Mouse (Mus musculus) neural tube, embryonic 14.5 days (tissue): ENCODE measurements around the gene Mamdc4. TPM values are rescaled to one million over a fixed set of nuclear protein-coding genes. Genes with fewer than 3 reads are reported as not detected.
A peak's percentile ranks its signal among the peaks of the same experiment; 100 is the strongest.
"Not testable (repeated sequence)": the region's sequence is repeated elsewhere in the genome, so short reads cannot be mapped to it uniquely, and the experiment has no call there.

Experiments
- ATAC-seq: fragments of 200-750 bp; cut with Nextera tagmentation; 2 replicates; pipeline ENCODE4 v1.8.0; 2017; ENCODE audit warnings: low read depth, mild to moderate bottlenecking, moderate TSS enrichment, moderate library complexity
- H3K27ac ChIP-seq: fragments of 300-500 bp; sonication (generic); 2 replicates; pipeline ENCODE4 v1.5.1; 2014; ENCODE audit warnings: low read depth, mild to moderate bottlenecking, control low read depth, low read length, moderate library complexity, mixed read lengths
- H3K27me3 ChIP-seq: fragments of 300-500 bp; sonication (generic); 2 replicates; pipeline ENCODE4 v1.6.1; 2014; ENCODE audit warnings: low read length; ENCODE audit not compliant: control insufficient read depth, insufficient read depth
- H3K36me3 ChIP-seq: fragments of 300-500 bp; sonication (generic); 2 replicates; pipeline ENCODE4 v1.6.1; 2014; ENCODE audit warnings: low read length, mixed read lengths; ENCODE audit not compliant: control insufficient read depth, insufficient read depth
- H3K4me1 ChIP-seq: fragments of 300-500 bp; sonication (generic); 2 replicates; pipeline ENCODE4 v1.6.1; 2014; ENCODE audit warnings: low read length; ENCODE audit not compliant: control insufficient read depth, insufficient read depth
- H3K4me2 ChIP-seq: fragments of 300-500 bp; sonication (generic); 2 replicates; pipeline ENCODE4 v1.6.1; 2014; ENCODE audit warnings: mild to moderate bottlenecking, low read depth, low read length, control low read depth
- H3K4me3 ChIP-seq: fragments of 300-500 bp; sonication (generic); 2 replicates; pipeline ENCODE4 v1.5.1; 2014; ENCODE audit warnings: low read depth, low read length, control low read depth, mixed read lengths
- H3K9ac ChIP-seq: fragments of 300-500 bp; sonication (generic); replicated peaks from 2 replicates; pipeline ENCODE4 v1.6.1; 2014; ENCODE audit warnings: low read depth, mild to moderate bottlenecking, control low read depth, low read length, mixed read lengths
- H3K9me3 ChIP-seq: fragments of 300-500 bp; sonication (generic); 2 replicates; pipeline ENCODE4 v1.6.1; 2016; ENCODE audit warnings: low read length; ENCODE audit not compliant: control insufficient read depth
- WGBS: fragments of 180-500 bp; shearing (Covaris S2); extraction: QIAGEN DNeasy Blood & Tissue Kit; methylation state at CpG from one replicate; pipeline ENCODE4 v1.1.7; 2014; 5-methylcytosine and 5-hydroxymethylcytosine counted together
- polyA plus RNA-seq: library from polyadenylated mRNA; unstranded; fragments of >200 nt; fragmentation: Nextera tagmentation; extraction: Ambion mirVana; gene quantifications from 2 replicates; pipeline ENCODE4 v1.2.1, GENCODE M21; 2014

The Mamdc4 gene
- polyA plus RNA-seq, 1 experiment from 2014 or later, result 2.3 TPM

- peak overlapping the region; percentile 71 for H3K27ac ChIP-seq
- WGBS, result under 1% methylated on average over 24 of the region's 24 CpGs
- no peaks in the 10 kb centered on the region for H3K27me3 ChIP-seq
- peaks cover 22% of the 10 kb centered on the region for H3K4me1 ChIP-seq
- H3K9me3 ChIP-seq, result no peaks in the 10 kb centered on the region
- H3K9ac ChIP-seq, result peak overlapping the region; percentile 70
- peak overlapping the region; percentile 68 for H3K4me3 ChIP-seq
- ATAC-seq, result peak; percentile 33; the same call in 1 of the 2 replicates
- H3K36me3 ChIP-seq, result peaks cover 31% of the 10 kb centered on the region
- peak overlapping the region; percentile 87 for H3K4me2 ChIP-seq
Measured at GRCm38 (mm10) chr2:25557964-25558360, 16.7 kb downstream of the Mamdc4 start.

- H3K4me1 ChIP-seq, result peaks cover 22% of the 10 kb centered on the region
- peak within 1 kb of the TSS; percentile 70 for H3K9ac ChIP-seq
- H3K27ac ChIP-seq, result peak within 1 kb of the TSS; percentile 78
- no peaks in the 10 kb centered on the region for H3K27me3 ChIP-seq
- WGBS, result under 1% methylated on average over 58 of the region's 61 CpGs
- H3K9me3 ChIP-seq, result no peaks in the 10 kb centered on the region
- H3K4me3 ChIP-seq, result peak within 1 kb of the TSS; percentile 68
- peak; percentile 99 for ATAC-seq
- H3K4me2 ChIP-seq, result peak within 1 kb of the TSS; percentile 87
- peaks cover 26% of the 10 kb centered on the region for H3K36me3 ChIP-seq
Measured at GRCm38 (mm10) chr2:25557221-25557963, 17.3 kb downstream of the Mamdc4 start, which contains the start of gene Edf1. Gene Edf1, plus strand, starts transcription at chr2:25557847.

GRCm38 (mm10) chr2:25556296-25556695, 18.3 kb downstream of the Mamdc4 start:
- Histone ChIP-seq H3K4me1 (peaks cover 22% of the 10 kb centered on the region), H3K27me3 (no peaks in the 10 kb centered on the region), H3K4me2 (no peak overlapping the region), H3K9me3 (no peaks in the 10 kb centered on the region), H3K9ac (no peak overlapping the region), H3K4me3 (no peak overlapping the region), H3K36me3 (peaks cover 15% of the 10 kb centered on the region), H3K27ac (no peak overlapping the region)
- WGBS, result 59% methylated on average over 1 of the region's 1 CpGs
- ATAC-seq, result no peak

GRCm38 (mm10) chr2:25555479-25555878, 19.2 kb downstream of the Mamdc4 start:
- H3K27ac ChIP-seq, ATAC-seq, H3K4me3 ChIP-seq, H3K36me3 ChIP-seq, H3K9me3 ChIP-seq, H3K9ac ChIP-seq, H3K4me2 ChIP-seq, H3K27me3 ChIP-seq: not testable (repeated sequence)
- peaks cover 22% of the 10 kb centered on the region for H3K4me1 ChIP-seq
- WGBS, result 50% methylated on average over 2 of the region's 2 CpGs

GRCm38 (mm10) chr2:25553171-25553786, 21.4 kb downstream of the Mamdc4 start:
- not testable (repeated sequence) for H3K9ac ChIP-seq, H3K4me3 ChIP-seq, H3K4me2 ChIP-seq, H3K27me3 ChIP-seq, ATAC-seq, H3K9me3 ChIP-seq, H3K27ac ChIP-seq, H3K36me3 ChIP-seq
- peaks cover 11% of the 10 kb centered on the region for H3K4me1 ChIP-seq
- WGBS, result 90% methylated on average over 4 of the region's 4 CpGs

GRCm38 (mm10) chr2:25551186-25551585, 23.5 kb downstream of the Mamdc4 start:
- WGBS, result 41% methylated on average over 5 of the region's 5 CpGs
- no peak overlapping the region for H3K27ac ChIP-seq
- H3K9ac ChIP-seq, result no peak overlapping the region
- H3K36me3 ChIP-seq, result no peaks in the 10 kb centered on the region
- no peaks in the 10 kb centered on the region for H3K9me3 ChIP-seq
- no peak for ATAC-seq
- H3K4me3 ChIP-seq, result no peak overlapping the region
- no peaks in the 10 kb centered on the region for H3K27me3 ChIP-seq
- H3K4me1 ChIP-seq, result 0 out of 2 replicates have a peak, but pooled peaks cover 5% of the 10 kb centered on the region
- H3K4me2 ChIP-seq, result no peak overlapping the region

GRCm38 (mm10) chr2:25549021-25549991, 25.3 kb downstream of the Mamdc4 start:
- no peak overlapping the region for H3K4me3 ChIP-seq
- 0 out of 2 replicates have a peak, but pooled peaks cover 8% of the 10 kb centered on the region for H3K4me1 ChIP-seq
- H3K4me2 ChIP-seq, result no peak overlapping the region
- no peaks in the 10 kb centered on the region for H3K27me3 ChIP-seq
- no peaks in the 10 kb centered on the region for H3K9me3 ChIP-seq
- H3K36me3 ChIP-seq, result no peaks in the 10 kb centered on the region
- ATAC-seq, result no peak
- 77% methylated on average over 9 of the region's 9 CpGs for WGBS
- H3K27ac ChIP-seq, result no peak overlapping the region
- H3K9ac ChIP-seq, result no peak overlapping the region

GRCm38 (mm10) chr2:25546811-25547491, 27.7 kb downstream of the Mamdc4 start, which contains the start of gene Traf2:
Gene Traf2, minus strand, starts transcription at chr2:25546940.
- H3K36me3 ChIP-seq, result no peaks in the 10 kb centered on the region
- ATAC-seq, result peak; percentile 99
- H3K27ac ChIP-seq, result no peak within 1 kb of the TSS
- H3K4me1 ChIP-seq, result 0 out of 2 replicates have a peak, but pooled peaks cover 8% of the 10 kb centered on the region
- no peaks in the 10 kb centered on the region for H3K9me3 ChIP-seq
- peak within 1 kb of the TSS; percentile 58 for H3K4me2 ChIP-seq
- 4% methylated on average over 48 of the region's 48 CpGs for WGBS
- peak within 1 kb of the TSS; percentile 52 for H3K9ac ChIP-seq
- peak within 1 kb of the TSS; percentile 53 for H3K4me3 ChIP-seq
- H3K27me3 ChIP-seq, result no peaks in the 10 kb centered on the region
